Mouse (Mus musculus) myocyte (in vitro differentiated cells): ENCODE data around the gene Elmod3.

Source experiments
- CEBPB ChIP-seq: IDR thresholded peaks from 2 replicates; pipeline ENCODE4 v1.6.1; 2011; ENCODE audit warnings: mild to moderate bottlenecking, moderate library complexity; ENCODE audit not compliant: poor library complexity, insufficient read depth, severe bottlenecking
- E2F4 ChIP-seq: IDR thresholded peaks from one replicate; pipeline ENCODE4 v1.6.1; 2011; ENCODE audit warnings: mild to moderate bottlenecking, control low read depth, moderate library complexity; ENCODE audit not compliant: insufficient read depth
- MAX ChIP-seq: IDR thresholded peaks from one replicate; pipeline ENCODE4 v1.6.1; 2011; ENCODE audit warnings: low read depth, mild to moderate bottlenecking, control low read depth
- MYOG ChIP-seq, 3 experiments: IDR thresholded peaks; one replicate each; pipeline ENCODE4 v1.6.1; 2011; ENCODE audit warnings: control low read depth in 2 of 3, low read depth in 2 of 3, mild to moderate bottlenecking in 2 of 3; ENCODE audit not compliant: insufficient read length in 2 of 3, control insufficient read depth in 1 of 3, insufficient read depth in 1 of 3
- POLR2A ChIP-seq: IDR thresholded peaks from one replicate; pipeline ENCODE4 v1.6.1; 2011; ENCODE audit warnings: low read depth, mild to moderate bottlenecking, control low read depth, moderate library complexity; ENCODE audit not compliant: insufficient read length
- POLR2AphosphoS2 ChIP-seq: IDR thresholded peaks from one replicate; pipeline ENCODE4 v1.6.1; 2011; ENCODE audit warnings: low read depth, control low read depth; ENCODE audit not compliant: insufficient read length
- SRF ChIP-seq: IDR thresholded peaks from one replicate; pipeline ENCODE4 v1.6.1; 2011; ENCODE audit warnings: low read depth; ENCODE audit not compliant: control insufficient read depth, insufficient read length
- TCF12 ChIP-seq: IDR thresholded peaks from one replicate; pipeline ENCODE4 v1.6.1; 2011; ENCODE audit warnings: mild to moderate bottlenecking, control low read depth; ENCODE audit not compliant: poor library complexity, insufficient read depth, severe bottlenecking
- USF1 ChIP-seq: IDR thresholded peaks from one replicate; pipeline ENCODE4 v1.6.1; 2011; ENCODE audit warnings: low read depth, mild to moderate bottlenecking, control low read depth, moderate library complexity

DNA sequence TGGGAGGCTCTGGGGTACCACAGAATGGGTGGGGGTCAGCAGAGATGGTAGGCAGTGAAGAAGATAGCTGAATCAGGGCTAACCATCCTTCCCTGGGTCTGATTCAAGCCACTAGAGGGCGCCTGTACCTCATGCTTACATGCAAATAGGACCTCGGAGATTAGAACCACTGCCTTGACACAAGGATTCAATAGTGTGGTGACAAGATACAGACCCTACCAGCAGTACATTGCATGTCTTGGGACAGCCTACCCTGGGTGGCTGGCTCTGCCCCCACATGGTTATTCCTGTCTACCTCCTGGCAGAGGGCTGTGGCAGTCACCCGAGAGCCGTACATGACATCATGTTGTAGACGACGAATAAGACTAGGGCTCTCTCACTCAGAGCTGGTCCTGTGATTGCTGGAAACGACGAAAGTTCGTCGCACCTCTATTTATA, 49.2 kb upstream of the Elmod3 start:
- no peak for TF ChIP-seq TCF12
- no peak for TF ChIP-seq POLR2A
- no peak for TF ChIP-seq MAX
- TF ChIP-seq POLR2AphosphoS2 = no peak
- TF ChIP-seq MYOG (IDR thresholded peaks at IDR 0.05; ENCODE audit: control insufficient read depth in 1 of 3, insufficient read depth in 1 of 3, insufficient read length in 2 of 3, low read depth in 2 of 3) = no peak
- no peak for TF ChIP-seq USF1
- TF ChIP-seq CEBPB = no peak
- no peak for TF ChIP-seq E2F4
- TF ChIP-seq SRF = no peak
